Mouse (Mus musculus) kidney, adult 2 months (tissue): ENCODE data around the gene Ildr1. TPM values are rescaled to one million over a fixed set of nuclear protein-coding genes. Genes with fewer than 3 reads are reported as not detected.

ENCODE experiments used
- DNase-seq: peaks from one replicate; pipeline ENCODE4 v3.0.0; 2021
- H3K27ac ChIP-seq: fragments of 200-500 bp; 2 replicates; pipeline ENCODE4 v1.5.1; 2012; ENCODE audit warnings: low read depth, low read length, control low read depth, inconsistent platforms; ENCODE audit not compliant: insufficient read depth
- H3K27me3 ChIP-seq: fragments of 200-500 bp; replicated peaks from 2 replicates; pipeline ENCODE4 v1.6.1; 2012; ENCODE audit warnings: mild to moderate bottlenecking, moderate library complexity, low read length, inconsistent platforms; ENCODE audit not compliant: control insufficient read depth, insufficient read depth
- H3K36me3 ChIP-seq: fragments of 200-500 bp; 2 replicates; pipeline ENCODE4 v1.6.1; 2012; ENCODE audit warnings: mild to moderate bottlenecking, moderate library complexity, low read length, inconsistent platforms; ENCODE audit not compliant: control insufficient read depth, insufficient read depth
- H3K4me1 ChIP-seq: fragments of 200-500 bp; 2 replicates; pipeline ENCODE4 v1.6.1; 2011; ENCODE audit warnings: low read length; ENCODE audit not compliant: control insufficient read depth, insufficient read depth
- H3K4me3 ChIP-seq: fragments of 200-500 bp; 2 replicates; pipeline ENCODE4 v1.5.1; 2011; ENCODE audit warnings: mild to moderate bottlenecking, low read depth, low read length, control low read depth; ENCODE audit not compliant: insufficient read depth
- CTCF ChIP-seq: fragments of 200-500 bp; conservative IDR thresholded peaks from 2 replicates; pipeline ENCODE4 v1.5.1; 2011; ENCODE audit warnings: low read depth, mild to moderate bottlenecking, control low read depth, low read length, moderate library complexity, mixed read lengths; ENCODE audit not compliant: insufficient read depth, insufficient read length
- POLR2A ChIP-seq: fragments of 200-500 bp; IDR thresholded peaks from one replicate; pipeline ENCODE4 v1.6.1; 2011; ENCODE audit warnings: low read depth, low read length, control low read depth
- WGBS: fragments of 180-500 bp; shearing (Covaris S2); methylation state at CpG from one replicate; pipeline ENCODE4 v1.1.7; 2018; 5-methylcytosine and 5-hydroxymethylcytosine counted together
- polyA plus RNA-seq: library from polyadenylated mRNA; depleted of rRNA; stranded (reverse); fragments of >200 nt; gene quantifications from 2 replicates; pipeline ENCODE4 v1.2.3, GENCODE M21; 2012

Gene Ildr1
- polyA plus RNA-seq, 1 experiment: 20.4 TPM

GRCm38 (mm10) chr16:36718637-36719036, 24.9 kb downstream of the Ildr1 start:
- no peak overlapping the region for H3K27ac ChIP-seq
- TF ChIP-seq CTCF (no peak), POLR2A (no peak)
- H3K4me3 ChIP-seq: no peak overlapping the region
- H3K4me1 ChIP-seq: no peaks in the 10 kb centered on the region
- no peak for DNase-seq
- no peaks in the 10 kb centered on the region for H3K27me3 ChIP-seq
- no peaks in the 10 kb centered on the region; the same call in 1 of the 2 replicates for H3K36me3 ChIP-seq

GRCm38 (mm10) chr16:36720194-36721055, 26.6 kb downstream of the Ildr1 start:
- Histone ChIP-seq H3K27ac (no peak overlapping the region), H3K4me1 (no peaks in the 10 kb centered on the region), H3K27me3 (no peaks in the 10 kb centered on the region), H3K4me3 (no peak overlapping the region), H3K36me3 (no peaks in the 10 kb centered on the region; the same call in 1 of the 2 replicates)
- TF ChIP-seq CTCF: no peak; the same call in 1 of the 2 replicates
- no peak for TF ChIP-seq POLR2A
- WGBS: 64% methylated on average over 13 of the region's 13 CpGs
- DNase-seq: no peak

- TF ChIP-seq CTCF: no peak
- TF ChIP-seq POLR2A: no peak
- WGBS: 36% methylated on average over 4 of the region's 4 CpGs
- Histone ChIP-seq H3K4me3 (no peak overlapping the region), H3K4me1 (no peaks in the 10 kb centered on the region), H3K27ac (no peak overlapping the region), H3K27me3 (no peaks in the 10 kb centered on the region), H3K36me3 (no peaks in the 10 kb centered on the region)
- DNase-seq: no peak
Observed at GRCm38 (mm10) chr16:36722739-36723138, 29.0 kb downstream of the Ildr1 start.

GRCm38 (mm10) chr16:36723880-36724443, 30.2 kb downstream of the Ildr1 start:
- Histone ChIP-seq H3K27me3 (no peaks in the 10 kb centered on the region), H3K27ac (no peak overlapping the region), H3K4me3 (no peak overlapping the region), H3K36me3 (no peaks in the 10 kb centered on the region), H3K4me1 (no peaks in the 10 kb centered on the region)
- no peak for DNase-seq
- no peak for TF ChIP-seq POLR2A
- TF ChIP-seq CTCF: no peak
- 21% methylated on average over 3 of the region's 3 CpGs for WGBS

- Histone ChIP-seq H3K27me3 (no peaks in the 10 kb centered on the region), H3K4me1 (no peaks in the 10 kb centered on the region), H3K4me3 (no peak overlapping the region), H3K36me3 (no peaks in the 10 kb centered on the region), H3K27ac (no peak overlapping the region)
- no peak for DNase-seq
- TF ChIP-seq CTCF: no peak
- TF ChIP-seq POLR2A: no peak
- WGBS: 90% methylated on average over 2 of the region's 2 CpGs
Observed at GRCm38 (mm10) chr16:36728959-36729358, 35.2 kb downstream of the Ildr1 start.

DNA sequence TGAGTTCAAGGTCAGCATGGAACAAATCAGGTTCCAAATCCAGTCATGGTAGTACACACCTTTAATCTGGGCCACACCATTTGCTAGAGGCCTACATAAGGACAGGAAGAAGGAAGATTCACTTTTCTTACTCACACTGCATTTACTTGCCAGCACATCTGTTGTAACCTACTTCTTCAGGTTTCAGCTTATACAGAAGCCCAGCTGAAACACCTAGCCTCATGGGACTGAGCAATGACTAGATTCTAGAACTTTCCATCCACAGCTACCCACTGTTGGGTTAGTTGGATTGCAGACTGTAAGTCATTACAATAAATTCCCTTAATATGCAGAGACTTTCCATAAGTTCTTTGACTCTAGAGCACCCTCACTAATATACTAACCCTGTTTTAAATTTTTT, 38.8 kb downstream of the Ildr1 start:
- Histone ChIP-seq H3K36me3 (no peaks in the 10 kb centered on the region), H3K27ac (no peak overlapping the region), H3K27me3 (no peaks in the 10 kb centered on the region), H3K4me3 (no peak overlapping the region), H3K4me1 (no peaks in the 10 kb centered on the region)
- DNase-seq: no peak
- TF ChIP-seq CTCF: no peak
- no peak for TF ChIP-seq POLR2A

DNA sequence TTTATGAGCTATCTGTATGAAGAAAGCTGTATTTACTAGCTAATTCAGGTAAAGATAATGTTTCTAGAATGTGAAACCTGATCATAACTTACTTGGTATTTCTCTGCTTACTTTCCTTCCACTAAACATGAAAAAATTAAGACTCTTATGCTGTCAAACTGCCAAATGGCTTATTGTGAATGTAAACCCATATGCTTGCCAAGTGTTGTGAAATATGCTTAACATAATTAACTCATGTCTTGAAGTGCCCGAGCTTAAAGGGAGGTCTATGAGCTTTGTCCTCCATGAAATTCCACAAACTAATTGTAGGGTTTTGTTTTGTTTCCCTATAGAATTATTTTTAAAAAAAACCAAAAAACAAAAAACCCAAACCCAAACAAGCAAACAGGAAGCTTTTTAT, 40.0 kb downstream of the Ildr1 start:
- Histone ChIP-seq H3K27ac (no peak overlapping the region), H3K27me3 (no peaks in the 10 kb centered on the region), H3K4me1 (no peaks in the 10 kb centered on the region), H3K36me3 (no peaks in the 10 kb centered on the region), H3K4me3 (no peak overlapping the region)
- no peak for TF ChIP-seq CTCF
- no peak for TF ChIP-seq POLR2A
- 35% methylated on average over 1 of the region's 1 CpGs for WGBS
- no peak for DNase-seq

GRCm38 (mm10) chr16:36735421-36735820, 41.6 kb downstream of the Ildr1 start:
- Histone ChIP-seq H3K4me3 (no peak overlapping the region), H3K27ac (no peak overlapping the region), H3K36me3 (no peaks in the 10 kb centered on the region), H3K4me1 (no peaks in the 10 kb centered on the region), H3K27me3 (no peaks in the 10 kb centered on the region)
- TF ChIP-seq CTCF (no peak; the same call in 1 of the 2 replicates), POLR2A (no peak)
- 68% methylated on average over 3 of the region's 3 CpGs for WGBS
- peak; percentile 73 for DNase-seq
